Mouse (Mus musculus) thymus, adult 18-20 months (tissue): ENCODE data around the gene Sstr5.

ENCODE experiments used
- DNase-seq, 2 experiments: peaks; one replicate each; pipeline ENCODE4 v3.0.0; 2022; ENCODE audit warnings: mixed read lengths in 2 of 2

Gene Sstr5

DNA sequence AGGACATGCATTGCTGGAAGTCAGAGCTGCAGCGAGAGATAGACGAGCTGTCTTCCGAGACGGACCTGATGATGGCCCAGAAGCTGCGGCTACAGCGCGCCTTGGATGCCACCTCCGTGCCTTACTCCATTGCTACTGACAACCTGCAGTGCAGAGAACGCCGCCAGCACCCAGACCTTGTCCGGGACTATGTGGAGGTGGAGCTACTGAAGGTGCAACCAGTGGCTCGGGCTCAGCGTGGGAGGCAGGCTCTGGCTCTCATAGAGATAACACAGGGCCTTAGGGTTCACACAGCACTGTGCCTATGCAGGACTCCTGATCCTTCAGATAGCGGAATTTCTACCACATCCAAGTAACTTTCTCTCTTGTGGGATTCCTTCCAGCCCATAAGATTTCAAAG lies 25.0 kb downstream of the Sstr5 start:
- no peak for DNase-seq

- DNase-seq: no peak
Measured at GRCm38 (mm10) chr17:25471418-25471817, 25.7 kb downstream of the Sstr5 start.

GRCm38 (mm10) chr17:25469798-25470197 lies 27.3 kb downstream of the Sstr5 start:
- DNase-seq: no peak

- no peak for DNase-seq
Measured at GRCm38 (mm10) chr17:25468301-25468700, 28.8 kb downstream of the Sstr5 start.

- DNase-seq: no peak
Measured at GRCm38 (mm10) chr17:25467781-25468180, 29.3 kb downstream of the Sstr5 start.

GRCm38 (mm10) chr17:25466257-25466656 lies 30.8 kb downstream of the Sstr5 start:
- DNase-seq: no peak

- no peak for DNase-seq
Measured at GRCm38 (mm10) chr17:25464091-25464490, 33.0 kb downstream of the Sstr5 start.

DNA sequence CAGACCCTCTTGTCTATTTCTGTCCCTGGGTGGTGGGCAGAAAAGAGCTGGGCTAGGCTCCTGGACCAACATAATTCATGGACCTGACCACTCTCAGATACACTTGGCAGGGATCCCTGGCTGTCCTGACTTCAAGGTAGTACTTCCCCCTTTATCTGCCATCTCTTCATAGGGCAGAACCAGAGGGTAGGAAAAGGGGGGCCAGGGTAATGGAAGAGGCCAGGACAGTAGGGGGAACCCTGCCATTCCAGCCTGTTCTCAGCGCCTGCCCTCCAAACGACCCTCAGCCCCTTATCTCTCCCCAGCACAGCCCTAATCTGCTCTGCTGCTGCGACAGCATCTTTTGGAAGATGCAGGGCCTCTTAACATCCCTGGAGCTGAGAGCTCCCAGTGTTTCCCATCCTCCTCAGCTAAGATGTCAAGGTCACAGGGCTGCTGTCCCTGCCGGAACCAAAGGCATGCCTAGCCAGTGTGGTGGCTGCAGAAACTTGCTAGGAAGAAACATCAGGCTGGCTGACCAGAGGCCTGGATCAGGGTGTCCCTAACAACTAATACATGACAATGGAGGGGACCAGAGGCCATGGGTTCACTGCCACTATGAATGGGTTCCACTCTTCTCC lies 33.7 kb downstream of the Sstr5 start:
- no peak for DNase-seq

DNA sequence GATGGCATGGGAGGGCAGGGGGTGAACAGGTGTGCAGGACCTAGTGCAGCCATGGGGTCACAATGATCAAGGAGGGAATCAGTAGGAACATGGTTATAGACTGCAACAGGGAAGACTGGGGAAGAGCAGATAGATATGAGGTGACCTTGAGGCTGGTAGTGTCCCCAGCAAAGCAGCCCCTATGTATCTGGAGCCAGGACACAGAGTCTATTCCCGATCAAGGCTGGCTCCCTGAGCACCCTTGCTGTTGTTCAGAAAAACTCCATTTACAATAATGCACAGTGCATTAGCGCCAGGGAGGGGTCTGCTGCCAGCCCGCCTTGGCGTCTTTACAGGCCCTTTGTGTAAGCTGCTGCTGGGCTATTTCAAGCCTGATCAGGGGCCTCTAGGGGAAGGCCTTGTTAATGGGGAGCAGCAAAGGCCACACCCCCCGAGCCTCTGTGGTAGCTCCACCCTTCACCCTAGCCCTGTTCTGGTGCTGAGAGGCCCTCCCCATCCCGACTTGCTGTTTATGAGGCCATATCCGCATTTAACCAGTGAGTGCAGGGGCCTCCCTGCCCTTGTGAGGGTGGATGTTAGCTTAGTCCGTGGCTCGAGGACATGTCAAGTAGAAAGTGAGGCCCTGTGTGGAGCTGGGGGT lies 34.7 kb downstream of the Sstr5 start:
- no peak for DNase-seq

- no peak for DNase-seq
Measured at GRCm38 (mm10) chr17:25456540-25456939, 40.5 kb downstream of the Sstr5 start.

- DNase-seq: no peak
Measured at GRCm38 (mm10) chr17:25454272-25454671, 42.8 kb downstream of the Sstr5 start, which contains the start of gene Tekt4. Tekt4 (plus strand) TSS chr17:25454615.

DNA sequence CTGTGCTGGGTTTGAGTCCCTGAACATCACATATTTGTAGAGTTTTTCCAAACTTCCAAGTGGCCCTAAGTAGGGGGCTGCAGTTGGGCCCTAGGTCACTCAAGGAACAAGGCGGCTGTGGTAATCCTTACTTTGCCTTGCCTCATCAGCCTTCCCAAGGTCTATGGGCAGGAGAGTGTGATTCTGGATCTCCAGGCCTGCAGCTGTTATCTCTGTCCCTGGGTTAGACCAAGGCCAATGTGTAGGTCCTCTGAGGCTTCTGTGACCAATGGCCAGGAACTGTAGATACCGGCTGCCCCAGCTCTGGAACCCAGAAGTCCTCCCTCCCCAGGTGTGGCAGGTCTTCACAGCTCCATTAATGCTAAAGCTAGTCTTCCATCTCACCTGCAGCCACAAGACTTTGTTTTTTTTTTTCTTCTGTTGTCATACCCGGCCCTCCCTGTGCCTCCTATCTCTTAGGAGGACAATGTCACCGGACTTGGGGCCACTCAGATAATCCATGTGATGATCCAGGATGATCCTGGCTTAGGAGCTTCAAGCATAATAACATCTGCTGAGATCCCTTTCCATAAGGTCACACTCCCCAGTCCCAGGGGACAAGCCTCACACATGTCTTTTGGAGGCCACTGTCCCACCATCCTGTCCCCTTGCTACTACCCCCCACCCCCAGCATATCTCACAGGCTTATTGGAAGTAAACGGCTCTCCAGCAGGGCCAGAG lies 44.7 kb downstream of the Sstr5 start:
- no peak for DNase-seq

GRCm38 (mm10) chr17:25450329-25450728 lies 46.8 kb downstream of the Sstr5 start:
- DNase-seq: no peak

DNA sequence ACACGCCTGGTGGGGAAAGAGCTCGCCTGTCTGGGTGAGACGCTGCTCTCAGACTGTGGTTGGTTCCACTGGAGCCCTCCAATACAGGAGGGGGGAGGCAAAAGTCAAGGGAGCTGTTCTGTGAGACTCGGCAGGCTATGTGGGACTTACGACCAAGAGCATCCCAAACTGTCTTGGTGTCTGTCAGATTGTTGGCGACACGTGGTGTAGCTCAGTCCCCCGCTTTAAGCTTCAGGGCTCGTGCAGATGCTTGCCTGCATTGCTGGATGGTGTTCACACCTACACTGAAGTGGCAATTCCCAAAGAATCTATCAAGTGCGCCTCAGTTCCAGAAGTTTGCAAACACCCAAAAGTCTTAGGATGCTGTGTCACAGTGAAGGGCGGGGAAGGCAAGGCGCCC lies 49.2 kb downstream of the Sstr5 start:
- DNase-seq: no peak

- no peak for DNase-seq
Measured at GRCm38 (mm10) chr17:25445841-25446240, 51.2 kb downstream of the Sstr5 start.

- DNase-seq: no peak
Measured at GRCm38 (mm10) chr17:25445074-25445473, 52.0 kb downstream of the Sstr5 start.

DNA sequence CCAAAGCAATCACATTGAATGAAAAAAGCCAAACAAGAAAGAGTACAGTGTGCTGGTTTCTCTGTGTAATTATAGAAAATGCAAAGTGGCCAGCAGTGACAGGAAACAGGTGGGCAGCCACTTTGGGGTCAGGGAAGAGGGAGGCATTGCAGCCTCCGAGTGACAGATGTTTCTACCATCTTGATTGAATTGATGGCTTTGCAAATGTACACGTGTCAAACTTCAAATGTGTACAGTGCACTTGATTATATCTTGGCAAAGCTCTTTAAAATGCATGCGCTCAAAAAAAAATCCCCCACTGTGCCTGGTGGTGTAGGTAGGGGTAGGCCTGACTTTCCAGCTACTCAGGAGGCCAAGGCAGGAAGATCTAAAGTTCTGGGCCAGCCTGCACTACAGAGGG lies 54.2 kb downstream of the Sstr5 start:
- DNase-seq: no peak

DNA sequence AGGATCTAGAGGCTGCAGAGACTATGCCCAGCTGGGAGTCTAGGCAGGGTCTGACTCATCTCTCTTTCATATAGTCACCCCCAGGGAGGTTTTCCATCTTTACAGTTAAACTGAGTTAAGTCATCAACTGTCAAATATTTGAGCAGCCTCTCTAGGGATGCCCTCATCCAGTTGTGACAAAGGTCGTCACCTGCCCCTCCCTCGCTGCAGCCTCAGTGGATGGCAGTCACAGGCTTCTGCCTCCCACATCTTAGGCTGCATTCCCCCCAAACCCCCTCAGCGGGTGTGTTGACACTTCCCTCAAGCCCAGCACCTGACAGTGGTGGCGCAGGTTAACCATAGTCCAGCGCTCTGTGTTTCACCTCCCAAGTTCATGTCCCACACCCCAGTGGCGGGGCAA lies 55.7 kb downstream of the Sstr5 start:
- no peak for DNase-seq
